Mouse (Mus musculus) T-cell, adult 66 days (primary cell): Measurements from ENCODE around the gene Cybb. TPM values are rescaled to one million over a fixed set of nuclear protein-coding genes. Genes with fewer than 3 reads are reported as not detected.

Source experiments
- total RNA-seq, 2 experiments: library from RNA; stranded (reverse); gene quantifications; 3 replicates in 1 of 2; 4 replicates in 1 of 2; pipeline ENCODE4 v1.2.4; 2023

Gene Cybb
- 1 to 10 TPM; 4.0 to 9.6 TPM for total RNA-seq

GRCm38 (mm10) chrX:9487671-9488070 lies at the start of gene Cybb:
Cybb (minus strand) TSS chrX:9487771.

Other genes starting within 250 kb of the Cybb start
- not detected for gene Gm14862, start 230.9 kb downstream of the Cybb start, total RNA-seq
- gene Xk, start 215.0 kb downstream of the Cybb start, total RNA-seq, result 1 to 10 TPM; 1.2 to 1.5 TPM
- gene H2al1m, start 204.0 kb downstream of the Cybb start, total RNA-seq, result not detected
- gene H2al1k, start 137.1 kb downstream of the Cybb start, total RNA-seq, result not detected
- gene H2al1o, start 84.6 kb upstream of the Cybb start, total RNA-seq, result not detected
- gene Dynlt3, start 175.2 kb upstream of the Cybb start, total RNA-seq, result 10 to 100 TPM; 14.1 to 22.2 TPM